Mouse (Mus musculus) bone marrow macrophage, adult 2 months (primary cell): ENCODE measurements at regions not wholly inside any gene's neighbourhood (a gene's known extent, or its start where the extent isn't known, plus 50 kb on each side); places are given as distances from the start of the nearest gene placed in this dataset.

ENCODE experiments used
- CTCF ChIP-seq: IDR thresholded peaks from 2 replicates; pipeline ENCODE4 v1.5.1; 2012; ENCODE audit warnings: low read depth, mild to moderate bottlenecking, low read length, moderate library complexity
- POLR2A ChIP-seq: IDR thresholded peaks from 2 replicates; pipeline ENCODE4 v1.6.1; 2012; ENCODE audit warnings: mild to moderate bottlenecking, low read depth, low read length, borderline replicate concordance

DNA sequence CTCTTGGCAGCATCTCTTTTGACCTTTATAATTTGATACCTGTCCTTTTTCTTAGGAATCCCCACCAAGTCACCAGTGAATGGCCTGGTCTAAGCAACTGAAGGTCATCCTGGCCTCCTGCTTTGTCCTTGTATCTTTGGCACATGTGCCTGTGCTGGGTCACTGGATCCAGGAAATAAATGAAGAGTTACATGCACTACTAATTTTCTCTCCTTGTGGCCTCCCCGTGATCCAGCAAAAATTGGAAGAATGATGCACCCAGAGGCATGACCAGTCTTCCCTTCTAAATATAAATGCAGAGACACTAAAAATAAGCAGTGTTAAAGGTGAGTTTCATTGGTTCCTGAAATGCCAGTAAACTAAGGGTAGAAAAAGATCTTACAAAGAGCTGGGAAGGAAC is 141.4 kb upstream of the Nampt start:
- no peak for TF ChIP-seq CTCF
- TF ChIP-seq POLR2A: no peak
